ENCODE assay signal across 12 mouse cellular contexts in the genomic region with DNA sequence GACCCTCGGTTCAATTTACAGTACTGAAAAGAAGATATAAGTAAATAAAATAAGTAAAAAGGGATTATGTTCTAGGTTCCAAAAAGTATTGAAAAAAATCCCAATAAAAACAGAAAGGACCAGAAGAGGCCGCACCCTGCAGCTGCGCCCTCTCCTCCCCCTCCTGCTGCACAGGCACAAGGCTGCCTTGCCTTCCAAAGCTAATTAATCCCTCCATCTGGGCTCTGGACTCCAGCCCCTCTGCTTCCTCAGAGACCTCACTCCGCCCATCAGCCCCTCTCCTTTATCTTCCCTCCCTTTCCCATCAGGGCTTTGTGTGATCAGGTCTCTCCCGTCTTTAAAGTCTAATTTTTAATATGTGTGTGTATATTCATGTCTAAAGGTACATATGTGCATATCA.
DNase-seq lines count a peak whose midpoint lies in the region; ATAC-seq and TF ChIP-seq lines count a peak whose summit lies in the region.
"Had no signal": no experiment of that assay in that cellular context is flagged by ENCODE, and none has a peak within 500 bp of the region (broad histone marks: within the 10 kb centered on the region; RNA-seq: fewer than 3 reads in every experiment).

No protein-coding gene starts in this region.

- TF ChIP-seq POLR2A in brain, embryonic 14.5 days (IDR thresholded peaks at IDR 0.05; ENCODE audit: borderline replicate concordance, extremely low read depth, insufficient read depth, insufficient read length, poor library complexity, severe bottlenecking), result no peak

- no peak overlapping the region for H3K9ac ChIP-seq in forebrain, embryonic 16.5 days (replicated peaks; ENCODE audit: low read depth, low read length)
- H3K9ac ChIP-seq in hindbrain, embryonic 16.5 days (ENCODE audit: low read depth, low read length), result no peak overlapping the region

- no peak overlapping the region for H3K4me3 ChIP-seq in forebrain, embryonic 16.5 days (replicated peaks; ENCODE audit: low read length)
- H3K4me3 ChIP-seq in hindbrain, embryonic 16.5 days (ENCODE audit: low read length), result no peak overlapping the region

- H3K27ac ChIP-seq in forebrain, embryonic 16.5 days (ENCODE audit: low read length), result no peak overlapping the region
- H3K27ac ChIP-seq in hindbrain, embryonic 16.5 days (ENCODE audit: low read depth, low read length), result no peak overlapping the region
- H3K27ac ChIP-seq: macrophage had no signal

- peak; percentile 95 for DNase-seq in heart, adult 11 months
- DNase-seq in heart, postnatal 4 days, result no peak
- DNase-seq in brain, embryonic 14.5 days (ENCODE audit: low read depth), result peak; percentile 86
- no peak for DNase-seq in kidney, adult 11 months
- DNase-seq in left cerebral cortex, postnatal 10 days (ENCODE audit: extremely low spot score in 1 of 2, low spot score in 2 of 2), result no peak
- no peak for DNase-seq in left cerebral cortex, adult 9 months (ENCODE audit: low spot score in 2 of 2)
- DNase-seq: adrenal gland, postnatal 14 days; cerebellum, postnatal 25 days had no signal

- intact Hi-C loops in left cerebral cortex, postnatal 10 days (cut with DNase I), result no loop called here

- H3K4me2 ChIP-seq in forebrain, embryonic 16.5 days (ENCODE audit: low read length), result no peak overlapping the region
- H3K4me2 ChIP-seq in hindbrain, embryonic 16.5 days (ENCODE audit: low read length), result no peak overlapping the region

- peaks cover 12% of the 10 kb centered on the region for H3K4me1 ChIP-seq in forebrain, embryonic 16.5 days (replicated peaks; ENCODE audit: control insufficient read depth, insufficient read depth, low read length)
- H3K4me1 ChIP-seq in hindbrain, embryonic 16.5 days (ENCODE audit: control insufficient read depth, insufficient read depth, low read depth, low read length), result no peaks in the 10 kb centered on the region

- peak; percentile 91 for ATAC-seq in forebrain, embryonic 16.5 days
- peak; percentile 70 for ATAC-seq in hindbrain, embryonic 16.5 days
- ATAC-seq: inflammation-experienced regulatory T-cells, adult 6 months had no signal

- WGBS in forebrain, embryonic 16.5 days, result 10% methylated on average over 5 of the region's 5 CpGs
- WGBS in hindbrain, embryonic 16.5 days, result 35% methylated on average over 5 of the region's 5 CpGs

- no peaks in the 10 kb centered on the region for H3K36me3 ChIP-seq in forebrain, embryonic 16.5 days (ENCODE audit: control insufficient read depth, insufficient read depth)
- H3K36me3 ChIP-seq in hindbrain, embryonic 16.5 days (ENCODE audit: control insufficient read depth, insufficient read depth, low read length), result no peaks in the 10 kb centered on the region

- no peaks in the 10 kb centered on the region for H3K27me3 ChIP-seq in forebrain, embryonic 16.5 days (replicated peaks; ENCODE audit: control insufficient read depth, insufficient read depth, low read length)
- H3K27me3 ChIP-seq in hindbrain, embryonic 16.5 days (replicated peaks; ENCODE audit: control insufficient read depth, insufficient read depth, low read length), result no peaks in the 10 kb centered on the region

- no peaks in the 10 kb centered on the region for H3K9me3 ChIP-seq in forebrain, embryonic 16.5 days (ENCODE audit: control insufficient read depth, low read length)
- no peaks in the 10 kb centered on the region for H3K9me3 ChIP-seq in hindbrain, embryonic 16.5 days (ENCODE audit: control insufficient read depth, low read length)

- TF ChIP-seq CTCF in brain, embryonic 14.5 days (IDR thresholded peaks at IDR 0.05; ENCODE audit: borderline replicate concordance, extremely low read depth, insufficient read depth, insufficient read length), result no peak

Comparison
In these comparisons a context has a peak if more than half of its experiments do, and no peak if none do; other contexts are left out.
1. DNase-seq: peak in heart, adult 11 months (single experiment) and brain, embryonic 14.5 days (single experiment); none in heart, postnatal 4 days (single experiment), kidney, adult 11 months (single experiment), left cerebral cortex, postnatal 10 days (0 of 2) and left cerebral cortex, adult 9 months (0 of 2).